Mouse (Mus musculus) hindbrain, embryonic 15.5 days (tissue): ENCODE results near the gene Cog4. TPM values are rescaled to one million over a fixed set of nuclear protein-coding genes. Genes with fewer than 3 reads are reported as not detected.

ENCODE experiments used
- ATAC-seq: fragments of 200-750 bp; cut with Nextera tagmentation; 2 replicates; pipeline ENCODE4 v1.8.0; 2017; ENCODE audit warnings: low read depth, moderate number of reproducible peaks, moderate TSS enrichment; ENCODE audit not compliant: low FRiP score
- H3K27ac ChIP-seq: fragments of 300-500 bp; sonication (generic); replicated peaks from 2 replicates; pipeline ENCODE4 v1.5.1; 2015; ENCODE audit warnings: mild to moderate bottlenecking, inconsistent platforms
- H3K27me3 ChIP-seq: fragments of 300-500 bp; sonication (generic); 2 replicates; pipeline ENCODE4 v1.6.1; 2015; ENCODE audit warnings: control low read depth, inconsistent platforms
- H3K36me3 ChIP-seq: fragments of 300-500 bp; sonication (generic); 2 replicates; pipeline ENCODE4 v1.6.1; 2015; ENCODE audit warnings: control low read depth, inconsistent platforms
- H3K4me1 ChIP-seq: fragments of 300-500 bp; sonication (generic); replicated peaks from 2 replicates; pipeline ENCODE4 v1.6.1; 2015; ENCODE audit warnings: control low read depth, inconsistent platforms
- H3K4me2 ChIP-seq: fragments of 300-500 bp; sonication (generic); 2 replicates; pipeline ENCODE4 v1.6.1; 2015; ENCODE audit warnings: moderate library complexity, mild to moderate bottlenecking, inconsistent platforms
- H3K4me3 ChIP-seq: fragments of 300-500 bp; sonication (generic); 2 replicates; pipeline ENCODE4 v1.5.1; 2015; ENCODE audit warnings: mild to moderate bottlenecking, inconsistent platforms
- H3K9ac ChIP-seq: fragments of 300-500 bp; sonication (generic); 2 replicates; pipeline ENCODE4 v1.6.1; 2015; ENCODE audit warnings: inconsistent platforms
- H3K9me3 ChIP-seq: fragments of 300-500 bp; sonication (generic); 2 replicates; pipeline ENCODE4 v1.6.1; 2016; ENCODE audit warnings: control low read depth, inconsistent platforms
- WGBS: fragments of 180-500 bp; shearing (Covaris S2); methylation state at CpG from one replicate; pipeline ENCODE4 v1.1.7; 2015; 5-methylcytosine and 5-hydroxymethylcytosine counted together
- polyA plus RNA-seq: library from polyadenylated mRNA; unstranded; fragments of >200 nt; fragmentation: Nextera tagmentation; extraction: Ambion mirVana; gene quantifications from 2 replicates; pipeline ENCODE4 v1.2.1, GENCODE M21; 2015

The Cog4 gene
- polyA plus RNA-seq, result 70.7 and 75.4 TPM in 2 replicates

DNA sequence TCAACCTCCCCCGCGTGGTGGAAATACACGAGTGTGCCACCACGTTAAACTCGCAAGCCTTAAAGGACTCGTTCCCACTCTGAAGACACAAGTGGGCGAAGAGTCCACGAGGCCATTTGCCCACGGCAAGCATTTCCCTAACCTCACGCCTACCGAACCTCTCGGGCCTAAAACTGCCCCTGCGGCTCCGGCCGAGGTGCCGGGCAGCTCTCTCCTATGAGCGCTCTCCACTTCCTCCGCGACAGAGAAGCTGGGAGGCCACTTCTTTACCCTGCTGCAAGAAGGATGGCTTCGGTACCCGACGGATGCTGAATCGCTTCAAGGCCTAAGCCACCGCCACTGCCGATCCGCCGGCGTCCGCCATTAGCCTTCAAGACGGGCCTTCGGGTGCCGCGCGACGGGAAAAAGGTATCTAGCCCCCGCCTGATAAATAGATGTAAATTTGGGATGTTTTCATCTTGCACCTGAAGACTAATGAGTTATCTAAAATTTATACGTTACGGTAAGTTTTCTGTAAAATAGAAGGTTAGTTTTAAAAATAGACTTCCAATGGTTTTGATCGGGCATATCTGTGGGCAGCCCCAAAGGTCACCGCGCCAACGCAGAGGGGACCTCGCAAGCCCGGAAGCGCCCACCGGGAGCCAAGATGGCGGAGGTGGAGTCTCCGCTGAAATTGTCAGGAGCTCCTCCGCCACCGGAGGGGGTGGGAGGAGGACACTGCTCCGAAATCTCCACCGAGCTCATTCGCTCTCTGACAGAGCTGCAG, at the start of gene Cog4, which contains the start of gene Sf3b3:
TSS of gene Cog4 (plus strand) at position 196 of the 766 bp plus-strand sequence.
TSS of gene Sf3b3 (minus strand) at position 383 of the 766 bp plus-strand sequence.
- peaks cover 45% of the 10 kb centered on the region for H3K36me3 ChIP-seq

DNA sequence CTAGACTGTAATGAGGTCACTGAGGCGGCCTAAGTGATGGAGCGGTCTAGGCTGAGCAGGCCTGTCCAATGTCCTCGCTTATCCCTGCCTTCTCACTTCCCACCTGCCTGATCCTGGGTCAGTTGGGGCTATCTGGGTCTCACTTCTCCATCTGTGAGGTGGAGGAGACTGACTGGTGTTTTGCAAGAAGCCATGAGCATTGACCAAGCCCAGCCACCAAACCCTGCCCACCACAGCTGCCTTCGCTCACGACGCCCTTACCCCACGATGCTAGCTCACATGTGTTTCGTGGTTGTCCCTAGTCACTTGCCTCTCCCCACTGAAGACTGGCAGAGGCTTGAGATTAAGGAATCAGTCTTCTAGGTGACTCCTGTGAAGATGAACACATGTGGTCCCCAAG, 49.3 kb upstream of the Cog4 start:
- H3K9ac ChIP-seq, result no peak overlapping the region
- no peak overlapping the region for H3K27ac ChIP-seq
- no peak overlapping the region for H3K4me3 ChIP-seq
- ATAC-seq, result no peak
- no peaks in the 10 kb centered on the region for H3K9me3 ChIP-seq
- H3K4me2 ChIP-seq, result no peak overlapping the region
- H3K4me1 ChIP-seq, result 0 out of 2 replicates have a peak, but pooled peaks cover 8% of the 10 kb centered on the region
- WGBS, result 98% methylated on average over 8 of the region's 8 CpGs
- H3K27me3 ChIP-seq, result no peaks in the 10 kb centered on the region
- no peaks in the 10 kb centered on the region for H3K36me3 ChIP-seq

More for the DNA sequence above, at the start of gene Cog4, which contains the start of gene Sf3b3:
- ATAC-seq, result peak; percentile 89
- H3K4me1 ChIP-seq, result peaks cover 30% of the 10 kb centered on the region
- H3K4me3 ChIP-seq, result peak within 1 kb of the TSS; percentile 82
- H3K27ac ChIP-seq, result peak within 1 kb of the TSS; percentile 92
- no peaks in the 10 kb centered on the region for H3K27me3 ChIP-seq
- WGBS, result under 1% methylated on average over 53 of the region's 53 CpGs
- H3K4me2 ChIP-seq, result peak within 1 kb of the TSS; percentile 90
- no peaks in the 10 kb centered on the region for H3K9me3 ChIP-seq
- H3K9ac ChIP-seq, result peak within 1 kb of the TSS; percentile 95

DNA sequence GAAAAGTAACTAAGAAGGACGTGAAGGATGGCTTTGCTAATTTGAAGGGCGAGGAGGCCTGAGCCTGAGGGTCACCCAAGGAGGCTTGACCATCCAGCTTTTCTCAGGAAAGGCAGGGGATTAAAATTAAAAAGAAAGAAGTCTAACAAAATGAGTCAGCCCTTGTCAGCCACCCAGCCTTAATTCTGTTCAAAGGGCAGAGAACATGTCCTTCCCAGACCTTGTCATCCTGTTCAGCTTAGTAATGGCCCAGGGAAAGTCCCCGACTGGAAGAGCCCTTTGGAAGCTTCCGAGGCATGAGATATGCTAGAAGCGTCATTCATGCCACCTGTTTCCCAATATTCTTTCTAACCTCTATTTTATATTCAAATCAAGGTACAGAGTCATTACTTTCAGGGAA, 43.4 kb upstream of the Cog4 start:
- H3K27ac ChIP-seq, result no peak overlapping the region
- H3K9me3 ChIP-seq, result no peaks in the 10 kb centered on the region
- no peak overlapping the region for H3K4me3 ChIP-seq
- no peak overlapping the region for H3K4me2 ChIP-seq
- H3K4me1 ChIP-seq, result no peaks in the 10 kb centered on the region
- no peaks in the 10 kb centered on the region for H3K36me3 ChIP-seq
- H3K9ac ChIP-seq, result no peak overlapping the region
- WGBS, result 80% methylated on average over 5 of the region's 5 CpGs
- no peaks in the 10 kb centered on the region for H3K27me3 ChIP-seq
- ATAC-seq, result no peak

DNA sequence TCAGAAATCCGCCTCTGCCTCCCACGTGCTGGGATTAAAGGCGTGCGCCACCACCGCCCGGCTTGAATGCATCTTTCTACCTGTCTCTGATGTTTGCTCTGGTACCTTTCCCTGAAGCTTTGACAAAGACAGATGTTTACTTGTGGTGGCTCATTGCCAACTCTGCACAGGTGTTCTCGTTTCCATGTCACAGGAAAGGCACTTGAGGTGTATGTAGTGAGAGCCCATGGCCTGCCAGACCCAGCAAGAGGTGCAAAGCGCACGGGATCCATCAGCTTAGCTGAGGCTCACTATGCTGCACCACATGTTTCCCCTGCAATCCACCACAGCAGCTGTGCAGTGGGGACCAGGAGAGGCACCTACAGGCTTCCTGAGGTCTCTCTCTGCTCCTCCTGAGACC, 42.5 kb upstream of the Cog4 start:
- Histone ChIP-seq H3K36me3 (peaks cover 3% of the 10 kb centered on the region), H3K4me2 (no peak overlapping the region), H3K27ac (no peak overlapping the region), H3K9ac (no peak overlapping the region), H3K4me3 (no peak overlapping the region), H3K4me1 (no peaks in the 10 kb centered on the region), H3K9me3 (no peaks in the 10 kb centered on the region), H3K27me3 (no peaks in the 10 kb centered on the region)
- WGBS, result 89% methylated on average over 9 of the region's 9 CpGs
- no peak for ATAC-seq

DNA sequence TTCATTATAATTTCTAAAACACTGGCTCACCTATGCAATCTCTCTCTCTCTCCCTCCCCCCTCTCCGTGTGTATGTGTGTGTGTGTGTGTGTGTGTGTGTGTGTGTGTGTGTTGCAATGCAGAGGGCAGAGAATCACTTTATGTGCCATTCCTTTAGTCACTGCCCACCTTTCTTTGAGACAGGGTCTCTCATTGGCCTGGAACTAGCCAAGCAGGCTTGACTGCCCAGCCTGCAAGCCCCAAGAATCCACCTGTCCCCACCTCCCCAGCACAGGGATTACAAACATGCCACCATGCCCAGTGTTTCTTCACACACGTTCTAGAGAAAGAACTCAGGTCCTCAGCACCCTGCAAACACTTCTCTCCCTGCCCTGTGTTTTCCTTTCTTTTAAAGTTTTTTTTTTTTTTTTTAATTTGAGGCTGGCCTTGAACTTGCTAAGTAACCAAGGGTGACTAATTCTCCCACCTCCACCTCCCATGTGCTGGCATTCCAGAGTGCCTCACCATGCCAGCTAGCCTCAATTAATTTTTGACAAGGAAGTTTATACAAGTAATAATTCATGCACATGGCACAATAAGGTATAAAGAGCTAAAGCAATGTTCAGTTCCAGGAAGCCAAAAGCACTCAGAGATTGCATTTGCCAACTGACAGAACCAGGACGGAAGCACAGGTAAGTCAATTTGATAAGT, 41.4 kb upstream of the Cog4 start:
- no peak overlapping the region for H3K4me3 ChIP-seq
- no peaks in the 10 kb centered on the region for H3K4me1 ChIP-seq
- no peak overlapping the region for H3K27ac ChIP-seq
- no peaks in the 10 kb centered on the region for H3K9me3 ChIP-seq
- H3K27me3 ChIP-seq, result no peaks in the 10 kb centered on the region
- peaks cover 14% of the 10 kb centered on the region for H3K36me3 ChIP-seq
- H3K4me2 ChIP-seq, result no peak overlapping the region
- WGBS, result 62% methylated on average over 3 of the region's 3 CpGs
- ATAC-seq, result no peak
- H3K9ac ChIP-seq, result no peak overlapping the region

DNA sequence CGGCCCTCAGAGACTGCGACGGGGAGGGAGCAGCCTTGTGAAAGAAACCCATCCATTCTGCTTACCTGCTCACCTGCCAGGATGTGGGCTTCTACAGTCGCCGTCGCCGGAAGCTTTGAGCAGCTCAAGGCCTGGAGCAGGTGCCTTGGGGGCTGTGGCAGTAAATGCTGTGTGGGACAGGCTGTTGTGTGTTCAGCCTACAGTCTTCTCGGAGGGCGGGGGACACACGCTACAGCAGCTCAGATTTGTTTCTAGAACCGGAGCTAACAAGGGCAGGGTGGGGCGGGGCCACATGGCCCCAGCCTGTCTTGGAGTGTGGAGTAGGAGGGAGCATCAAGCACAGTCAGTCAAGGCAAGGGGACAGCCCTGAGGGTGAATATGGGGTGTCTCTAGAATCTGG, 40.7 kb upstream of the Cog4 start, which contains the start of gene Il34:
TSS of gene Il34 (minus strand) at position 256 of the 400 bp plus-strand sequence.
- WGBS, result 40% methylated on average over 12 of the region's 12 CpGs

DNA sequence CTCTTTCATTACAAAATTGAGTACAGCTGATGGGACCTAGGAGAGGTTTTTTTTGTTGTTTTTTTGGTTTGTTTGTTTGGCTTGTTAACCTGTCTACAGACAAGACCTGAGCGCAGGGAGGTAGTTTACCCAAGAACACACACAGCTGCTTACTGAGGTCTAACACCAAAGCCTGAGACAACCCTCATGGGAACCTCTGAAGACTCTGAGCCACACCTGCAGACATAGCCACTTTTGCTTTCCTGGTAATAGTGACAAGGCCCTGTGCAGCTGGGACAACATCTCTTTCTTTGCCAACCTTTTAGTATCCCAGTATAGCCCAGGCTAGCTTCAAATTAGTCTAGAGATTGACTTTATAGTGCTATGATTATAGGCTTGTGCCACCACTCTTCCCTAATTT, 40.3 kb upstream of the Cog4 start:
- Histone ChIP-seq H3K9ac (no peak overlapping the region), H3K9me3 (no peaks in the 10 kb centered on the region), H3K36me3 (peaks cover 25% of the 10 kb centered on the region), H3K27me3 (no peaks in the 10 kb centered on the region), H3K27ac (no peak overlapping the region), H3K4me1 (no peaks in the 10 kb centered on the region), H3K4me2 (no peak overlapping the region), H3K4me3 (no peak overlapping the region)
- WGBS, result 91% methylated on average over 1 of the region's 1 CpGs
- ATAC-seq, result no peak

More for the DNA sequence above, 40.7 kb upstream of the Cog4 start, which contains the start of gene Il34:
- Histone ChIP-seq H3K27me3 (no peaks in the 10 kb centered on the region), H3K4me1 (no peaks in the 10 kb centered on the region), H3K4me3 (no peak within 1 kb of the TSS), H3K27ac (no peak within 1 kb of the TSS), H3K9ac (no peak within 1 kb of the TSS), H3K4me2 (no peak within 1 kb of the TSS), H3K9me3 (no peaks in the 10 kb centered on the region), H3K36me3 (peaks cover 20% of the 10 kb centered on the region)
- ATAC-seq, result no peak

DNA sequence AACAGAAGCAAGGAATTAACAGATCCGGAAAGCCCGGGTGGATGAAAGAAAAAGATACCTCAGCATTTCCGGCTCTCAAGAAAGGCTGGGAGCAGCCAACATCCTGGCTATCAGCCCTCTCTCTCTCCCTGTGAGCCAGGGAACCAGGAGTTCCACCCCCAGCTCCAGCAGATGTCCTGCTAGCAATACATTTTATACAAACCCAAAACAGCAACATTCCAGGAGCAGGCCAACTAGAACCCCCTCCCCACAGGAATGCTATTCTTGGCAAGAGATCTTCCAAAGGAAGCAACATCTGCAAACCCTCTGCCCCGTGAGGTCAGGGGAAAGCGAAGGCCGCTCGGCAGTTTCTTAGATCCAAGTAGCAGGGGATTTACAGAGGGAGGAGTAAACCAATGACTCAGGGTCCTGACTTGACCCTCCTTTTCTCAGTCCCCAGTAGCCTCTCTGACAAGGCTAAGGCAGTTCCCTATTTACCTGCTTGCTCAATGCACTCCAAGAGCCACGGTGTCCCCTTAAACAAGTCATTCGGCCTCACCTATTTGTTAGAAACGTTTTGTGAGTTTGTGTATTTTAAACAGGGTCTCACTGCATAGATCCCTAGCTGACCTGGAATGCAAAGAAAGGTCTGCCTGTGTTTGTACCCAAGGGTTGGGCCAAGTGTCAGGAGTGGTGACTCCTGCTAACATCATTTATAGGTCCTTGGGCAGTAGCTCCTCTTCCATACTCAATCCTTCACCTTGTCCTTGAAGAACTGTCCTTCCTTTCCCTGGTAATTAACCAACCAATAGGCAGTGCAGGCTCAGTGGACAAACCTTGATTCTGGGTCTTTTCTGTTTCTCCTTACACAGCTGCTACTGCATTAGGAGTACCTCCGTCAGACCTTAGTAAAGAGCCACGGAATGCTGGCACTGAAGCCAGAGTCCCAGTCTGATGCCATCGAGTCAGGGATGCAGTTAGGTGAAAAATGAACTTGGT, 37.6 kb upstream of the Cog4 start:
- Histone ChIP-seq H3K36me3 (peaks cover 52% of the 10 kb centered on the region), H3K27me3 (no peaks in the 10 kb centered on the region), H3K4me1 (no peaks in the 10 kb centered on the region), H3K9ac (no peak overlapping the region), H3K9me3 (no peaks in the 10 kb centered on the region), H3K4me3 (no peak overlapping the region), H3K27ac (0 out of 2 replicates have a peak overlapping the region, but pooled peaks have one; percentile 15), H3K4me2 (no peak overlapping the region)
- WGBS, result 64% methylated on average over 13 of the region's 13 CpGs
- no peak for ATAC-seq

DNA sequence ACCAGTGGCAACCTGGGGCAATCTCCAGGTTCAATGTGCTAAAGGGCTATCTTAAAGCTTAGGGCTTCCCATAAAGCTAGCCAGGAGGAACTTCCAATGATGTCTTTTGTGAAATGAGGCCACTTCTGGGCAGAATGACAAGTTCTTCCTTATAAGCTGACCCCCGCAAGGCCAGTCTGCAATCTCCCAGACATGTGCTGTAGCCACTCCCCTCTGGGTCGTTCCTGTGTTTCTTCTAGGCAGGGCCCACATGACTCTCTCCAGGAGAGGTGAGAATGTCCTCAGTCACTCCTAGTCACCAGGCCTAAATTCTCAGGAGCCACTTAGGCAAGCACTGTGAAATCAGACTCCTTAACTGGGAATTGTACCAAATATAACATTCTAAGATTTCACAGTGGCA, 36.6 kb upstream of the Cog4 start:
- Histone ChIP-seq H3K4me3 (no peak overlapping the region), H3K4me1 (no peaks in the 10 kb centered on the region), H3K9me3 (no peaks in the 10 kb centered on the region), H3K4me2 (no peak overlapping the region), H3K27ac (no peak overlapping the region), H3K9ac (no peak overlapping the region), H3K27me3 (no peaks in the 10 kb centered on the region), H3K36me3 (peaks cover 62% of the 10 kb centered on the region)
- 69% methylated on average over 2 of the region's 2 CpGs for WGBS
- no peak for ATAC-seq

DNA sequence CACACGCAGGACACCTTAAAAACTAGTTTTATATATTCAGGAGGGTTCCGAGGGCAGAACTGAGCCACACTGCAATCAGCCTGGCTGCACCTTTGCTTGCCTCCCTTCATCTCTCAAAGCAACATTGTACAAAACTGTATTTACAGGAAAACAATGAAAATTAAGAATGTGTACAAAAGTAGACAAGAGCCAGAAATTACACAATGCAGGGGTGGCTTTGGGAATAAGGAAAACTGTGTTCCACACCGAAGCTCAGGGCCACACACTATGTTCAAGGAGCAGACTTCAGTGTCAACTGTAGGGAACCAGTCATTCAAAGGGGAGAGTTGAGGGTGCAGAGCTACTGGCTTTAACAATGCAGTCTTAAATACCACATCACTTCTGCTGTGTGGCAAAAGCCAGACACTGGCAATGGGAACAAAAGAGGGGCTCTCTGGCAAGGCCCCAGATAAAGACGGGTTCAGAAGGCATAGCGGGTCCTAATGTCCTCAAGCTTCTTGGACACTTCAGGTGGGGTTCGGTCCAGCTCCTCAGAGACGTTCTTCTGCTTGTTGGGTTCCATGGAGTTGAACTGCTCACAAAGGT, 35.8 kb upstream of the Cog4 start:
- H3K4me3 ChIP-seq, result no peak overlapping the region
- H3K9me3 ChIP-seq, result no peaks in the 10 kb centered on the region
- no peak overlapping the region for H3K4me2 ChIP-seq
- no peak for ATAC-seq
- 83% methylated on average over 7 of the region's 7 CpGs for WGBS
- H3K36me3 ChIP-seq, result peaks cover 69% of the 10 kb centered on the region
- H3K4me1 ChIP-seq, result no peaks in the 10 kb centered on the region
- H3K27me3 ChIP-seq, result no peaks in the 10 kb centered on the region
- H3K9ac ChIP-seq, result no peak overlapping the region
- no peak overlapping the region for H3K27ac ChIP-seq

DNA sequence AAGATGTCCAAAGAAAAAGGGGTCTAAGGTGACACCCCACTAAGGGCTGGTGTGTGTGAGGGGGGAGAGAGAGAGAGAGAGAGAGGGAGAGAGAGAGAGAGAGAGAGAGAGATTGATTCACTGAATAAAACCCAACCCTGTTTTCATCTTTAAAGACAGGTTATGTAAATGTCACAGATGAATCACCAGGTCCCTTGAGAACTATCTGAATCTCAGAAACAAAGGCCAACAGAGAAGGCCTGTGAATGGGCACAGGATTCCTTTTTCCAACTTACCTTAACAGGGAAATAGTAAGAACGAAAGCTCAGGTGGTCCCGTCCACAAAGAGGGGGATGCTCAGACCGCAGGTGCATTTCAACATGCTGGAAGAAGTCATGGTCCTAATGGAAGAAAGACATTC, 35.3 kb upstream of the Cog4 start:
- peaks cover 74% of the 10 kb centered on the region for H3K36me3 ChIP-seq
- WGBS, result 99% methylated on average over 3 of the region's 3 CpGs
- no peak for ATAC-seq

More for the DNA sequence above, 35.3 kb upstream of the Cog4 start:
- no peaks in the 10 kb centered on the region for H3K9me3 ChIP-seq
- H3K27ac ChIP-seq, result no peak overlapping the region
- no peak overlapping the region for H3K9ac ChIP-seq
- H3K27me3 ChIP-seq, result no peaks in the 10 kb centered on the region
- H3K4me1 ChIP-seq, result no peaks in the 10 kb centered on the region
- no peak overlapping the region for H3K4me3 ChIP-seq
- H3K4me2 ChIP-seq, result no peak overlapping the region
